Mouse (Mus musculus) embryonic facial prominence, embryonic 12.5 days (tissue): Measurements from ENCODE around the gene Cldn15. TPM values are rescaled to one million over a fixed set of nuclear protein-coding genes. Genes with fewer than 3 reads are reported as not detected.
"Not testable (repeated sequence)": the region's sequence is repeated elsewhere in the genome, so short reads cannot be mapped to it uniquely, and the experiment has no call there.

Source experiments
- ATAC-seq: fragments of 200-750 bp; cut with Nextera tagmentation; 2 replicates; pipeline ENCODE4 v1.8.0; 2017; ENCODE audit not compliant: insufficient number of reproducible peaks, insufficient read depth, low FRiP score, low TSS enrichment
- H3K27ac ChIP-seq: fragments of 300-500 bp; sonication (generic); 2 replicates; pipeline ENCODE4 v1.5.1; 2016; ENCODE audit warnings: mild to moderate bottlenecking
- H3K27me3 ChIP-seq: fragments of 300-500 bp; sonication (generic); 2 replicates; pipeline ENCODE4 v1.6.1; 2016; ENCODE audit warnings: mild to moderate bottlenecking, moderate library complexity
- H3K36me3 ChIP-seq: fragments of 300-500 bp; sonication (generic); 2 replicates; pipeline ENCODE4 v1.6.1; 2016; ENCODE audit warnings: mild to moderate bottlenecking
- H3K4me1 ChIP-seq: fragments of 300-500 bp; sonication (generic); 2 replicates; pipeline ENCODE4 v1.6.1; 2016
- H3K4me2 ChIP-seq: fragments of 300-500 bp; sonication (generic); replicated peaks from 2 replicates; pipeline ENCODE4 v1.6.1; 2016; ENCODE audit warnings: mild to moderate bottlenecking, moderate library complexity
- H3K4me3 ChIP-seq: fragments of 300-500 bp; sonication (generic); 2 replicates; pipeline ENCODE4 v1.5.1; 2016; ENCODE audit warnings: mild to moderate bottlenecking
- H3K9ac ChIP-seq: fragments of 300-500 bp; sonication (generic); 2 replicates; pipeline ENCODE4 v1.6.1; 2016; ENCODE audit warnings: mild to moderate bottlenecking, moderate library complexity
- H3K9me3 ChIP-seq: fragments of 300-500 bp; sonication (generic); 2 replicates; pipeline ENCODE4 v1.6.1; 2016; ENCODE audit warnings: mild to moderate bottlenecking, moderate library complexity
- whole genome bisulfite sequencing: fragments of 180-500 bp; shearing (Covaris S2); methylation state at CpG from one replicate; pipeline ENCODE4 v1.1.7; 2016; 5-methylcytosine and 5-hydroxymethylcytosine counted together
- polyA plus RNA-seq: library from polyadenylated mRNA; unstranded; fragments of >200 nt; fragmentation: Nextera tagmentation; extraction: Ambion mirVana; gene quantifications from 2 replicates; pipeline ENCODE4 v1.2.1, GENCODE M21; 2016

Cldn15 gene
- polyA plus RNA-seq, 1 experiment from 2014 or later = 0.17 TPM

- ATAC-seq = no peak
- H3K9me3 ChIP-seq = no peaks in the 10 kb centered on the region
- H3K9ac ChIP-seq = no peak overlapping the region
- 63% methylated on average over 7 of the region's 7 CpGs for WGBS
- H3K27ac ChIP-seq = no peak overlapping the region
- H3K36me3 ChIP-seq = no peaks in the 10 kb centered on the region
- no peaks in the 10 kb centered on the region for H3K27me3 ChIP-seq
- H3K4me3 ChIP-seq = no peak overlapping the region
- H3K4me2 ChIP-seq = no peak overlapping the region
- H3K4me1 ChIP-seq = no peaks in the 10 kb centered on the region
Observed at GRCm38 (mm10) chr5:136935905-136936695, 30.3 kb upstream of the Cldn15 start.

GRCm38 (mm10) chr5:136936750-136937149 is 29.7 kb upstream of the Cldn15 start:
- WGBS = 83% methylated on average over 6 of the region's 6 CpGs

GRCm38 (mm10) chr5:136937621-136938020 is 28.8 kb upstream of the Cldn15 start:
- Histone ChIP-seq H3K36me3 (no peaks in the 10 kb centered on the region), H3K9ac (no peak overlapping the region), H3K27me3 (no peaks in the 10 kb centered on the region), H3K4me1 (0 out of 2 replicates have a peak, but pooled peaks cover 3% of the 10 kb centered on the region), H3K4me2 (no peak overlapping the region), H3K9me3 (no peaks in the 10 kb centered on the region), H3K4me3 (no peak overlapping the region), H3K27ac (no peak overlapping the region)
- 90% methylated on average over 5 of the region's 5 CpGs for WGBS
- ATAC-seq = no peak

More at GRCm38 (mm10) chr5:136936750-136937149, 29.7 kb upstream of the Cldn15 start:
- H3K27me3 ChIP-seq = no peaks in the 10 kb centered on the region
- ATAC-seq = no peak
- H3K4me3 ChIP-seq = no peak overlapping the region
- H3K9me3 ChIP-seq = no peaks in the 10 kb centered on the region
- no peak overlapping the region for H3K4me2 ChIP-seq
- no peak overlapping the region for H3K27ac ChIP-seq
- no peak overlapping the region for H3K9ac ChIP-seq
- no peaks in the 10 kb centered on the region for H3K4me1 ChIP-seq
- H3K36me3 ChIP-seq = no peaks in the 10 kb centered on the region

- ATAC-seq = no peak
Observed at GRCm38 (mm10) chr5:136939284-136939683, 27.1 kb upstream of the Cldn15 start.

GRCm38 (mm10) chr5:136940029-136940428 is 26.4 kb upstream of the Cldn15 start:
- H3K4me2 ChIP-seq, H3K27me3 ChIP-seq, H3K9ac ChIP-seq, H3K4me3 ChIP-seq, H3K4me1 ChIP-seq, H3K9me3 ChIP-seq, H3K27ac ChIP-seq, H3K36me3 ChIP-seq, ATAC-seq: not testable (repeated sequence)
- WGBS = 84% methylated on average over 6 of the region's 6 CpGs

More at GRCm38 (mm10) chr5:136939284-136939683, 27.1 kb upstream of the Cldn15 start:
- no peak overlapping the region for H3K4me3 ChIP-seq
- no peak overlapping the region for H3K4me2 ChIP-seq
- 0 out of 2 replicates have a peak, but pooled peaks cover 4% of the 10 kb centered on the region for H3K4me1 ChIP-seq
- H3K27ac ChIP-seq = no peak overlapping the region
- H3K9me3 ChIP-seq = no peaks in the 10 kb centered on the region
- H3K9ac ChIP-seq = no peak overlapping the region
- WGBS = 68% methylated on average over 7 of the region's 7 CpGs
- H3K36me3 ChIP-seq = no peaks in the 10 kb centered on the region
- no peaks in the 10 kb centered on the region for H3K27me3 ChIP-seq

- no peak overlapping the region for H3K9ac ChIP-seq
- H3K27ac ChIP-seq = no peak overlapping the region
- ATAC-seq = no peak
- H3K27me3 ChIP-seq = no peaks in the 10 kb centered on the region
- H3K4me2 ChIP-seq = no peak overlapping the region
- WGBS = 85% methylated on average over 12 of the region's 12 CpGs
- H3K9me3 ChIP-seq = no peaks in the 10 kb centered on the region
- H3K36me3 ChIP-seq = no peaks in the 10 kb centered on the region
- no peak overlapping the region for H3K4me3 ChIP-seq
- H3K4me1 ChIP-seq = 0 out of 2 replicates have a peak, but pooled peaks cover 4% of the 10 kb centered on the region
Observed at GRCm38 (mm10) chr5:136940845-136941560, 25.4 kb upstream of the Cldn15 start.

GRCm38 (mm10) chr5:136942781-136943180 is 23.6 kb upstream of the Cldn15 start:
- H3K4me3 ChIP-seq = no peak overlapping the region
- H3K4me2 ChIP-seq = no peak overlapping the region
- 85% methylated on average over 3 of the region's 3 CpGs for WGBS
- no peak for ATAC-seq
- H3K9ac ChIP-seq = no peak overlapping the region
- H3K27me3 ChIP-seq = no peaks in the 10 kb centered on the region
- no peaks in the 10 kb centered on the region for H3K36me3 ChIP-seq
- no peaks in the 10 kb centered on the region for H3K9me3 ChIP-seq
- 0 out of 2 replicates have a peak, but pooled peaks cover 4% of the 10 kb centered on the region for H3K4me1 ChIP-seq
- H3K27ac ChIP-seq = no peak overlapping the region

GRCm38 (mm10) chr5:136943382-136943781 is 23.0 kb upstream of the Cldn15 start:
- no peak overlapping the region for H3K27ac ChIP-seq
- 83% methylated on average over 2 of the region's 2 CpGs for WGBS
- H3K4me1 ChIP-seq = 0 out of 2 replicates have a peak, but pooled peaks cover 4% of the 10 kb centered on the region
- no peak overlapping the region for H3K4me3 ChIP-seq
- no peaks in the 10 kb centered on the region for H3K27me3 ChIP-seq
- no peak for ATAC-seq
- H3K4me2 ChIP-seq = no peak overlapping the region
- no peaks in the 10 kb centered on the region for H3K9me3 ChIP-seq
- H3K36me3 ChIP-seq = no peaks in the 10 kb centered on the region
- H3K9ac ChIP-seq = no peak overlapping the region

- Histone ChIP-seq H3K27ac (no peak overlapping the region), H3K27me3 (no peaks in the 10 kb centered on the region), H3K4me1 (0 out of 2 replicates have a peak, but pooled peaks cover 4% of the 10 kb centered on the region), H3K36me3 (no peaks in the 10 kb centered on the region), H3K9ac (no peak overlapping the region), H3K4me3 (no peak overlapping the region), H3K4me2 (no peak overlapping the region), H3K9me3 (no peaks in the 10 kb centered on the region)
- WGBS = 78% methylated on average over 12 of the region's 12 CpGs
- ATAC-seq = no peak
Observed at GRCm38 (mm10) chr5:136945084-136945483, 21.3 kb upstream of the Cldn15 start.

- H3K36me3 ChIP-seq = no peaks in the 10 kb centered on the region
- H3K27me3 ChIP-seq = no peaks in the 10 kb centered on the region
- ATAC-seq = no peak
- no peak overlapping the region for H3K9ac ChIP-seq
- H3K27ac ChIP-seq = no peak overlapping the region
- no peaks in the 10 kb centered on the region; the same call in 1 of the 2 replicates for H3K4me1 ChIP-seq
- no peak overlapping the region for H3K4me2 ChIP-seq
- no peaks in the 10 kb centered on the region for H3K9me3 ChIP-seq
- no peak overlapping the region for H3K4me3 ChIP-seq
Observed at GRCm38 (mm10) chr5:136947874-136948273, 18.5 kb upstream of the Cldn15 start.

- not testable (repeated sequence) for ATAC-seq, H3K9ac ChIP-seq, H3K4me2 ChIP-seq, H3K27me3 ChIP-seq, H3K36me3 ChIP-seq, H3K9me3 ChIP-seq, H3K4me1 ChIP-seq, H3K27ac ChIP-seq, H3K4me3 ChIP-seq
- WGBS = 83% methylated on average over 14 of the region's 14 CpGs
Observed at GRCm38 (mm10) chr5:136949551-136950336, 16.7 kb upstream of the Cldn15 start.
